Mouse (Mus musculus) cerebellum, postnatal 25 days (tissue): ENCODE measurements around the gene Socs3.
A peak's percentile ranks its signal among the peaks of the same experiment; 100 is the strongest.

Experiments
- DNase-seq, 2 experiments: peaks; one replicate each; pipeline ENCODE4 v3.0.0; 2021; ENCODE audit warnings: mixed read lengths in 2 of 2

Gene Socs3

GRCm38 (mm10) chr11:117971646-117972242, 1.9 kb upstream of the Socs3 start:
- DNase-seq: no peak

- DNase-seq: no peak
Measured at GRCm38 (mm10) chr11:117971100-117971499, 1.3 kb upstream of the Socs3 start.

- DNase-seq: peak; percentile 75 to 84
Measured at GRCm38 (mm10) chr11:117969100-117969944, 525 bp downstream of the Socs3 start.

- DNase-seq: peak in 1 of 2 experiments; percentile 45
Measured at GRCm38 (mm10) chr11:117968716-117969099, 1.1 kb downstream of the Socs3 start.

GRCm38 (mm10) chr11:117968016-117968671, 1.7 kb downstream of the Socs3 start:
- DNase-seq: peak; percentile 64 to 66

- DNase-seq: peak; percentile 70 to 74
Measured at GRCm38 (mm10) chr11:117967249-117968015, 2.4 kb downstream of the Socs3 start.

GRCm38 (mm10) chr11:117966506-117967100, 3.2 kb downstream of the Socs3 start:
- peak; percentile 66 to 74 for DNase-seq

- no peak for DNase-seq
Measured at GRCm38 (mm10) chr11:117965561-117965981, 4.3 kb downstream of the Socs3 start.

GRCm38 (mm10) chr11:117965052-117965451, 4.8 kb downstream of the Socs3 start:
- DNase-seq: no peak

GRCm38 (mm10) chr11:117964294-117964693, 5.6 kb downstream of the Socs3 start:
- DNase-seq: no peak

- no peak for DNase-seq
Measured at GRCm38 (mm10) chr11:117963872-117964271, 6.0 kb downstream of the Socs3 start.

- DNase-seq: peak; percentile 88 to 93
Measured at GRCm38 (mm10) chr11:117963091-117963793, 6.6 kb downstream of the Socs3 start.

- DNase-seq: no peak
Measured at GRCm38 (mm10) chr11:117962228-117963067, 7.4 kb downstream of the Socs3 start.

GRCm38 (mm10) chr11:117960601-117961000, 9.2 kb downstream of the Socs3 start:
- no peak for DNase-seq

- DNase-seq: no peak
Measured at GRCm38 (mm10) chr11:117959741-117960381, 10.0 kb downstream of the Socs3 start.

- DNase-seq: no peak
Measured at GRCm38 (mm10) chr11:117959166-117959565, 10.7 kb downstream of the Socs3 start.

GRCm38 (mm10) chr11:117958197-117958596, 11.7 kb downstream of the Socs3 start:
- no peak for DNase-seq

- no peak for DNase-seq
Measured at GRCm38 (mm10) chr11:117955621-117956020, 14.2 kb downstream of the Socs3 start.

- peak in 1 of 2 experiments; percentile 44 for DNase-seq
Measured at GRCm38 (mm10) chr11:117954819-117955218, 15.0 kb downstream of the Socs3 start.

GRCm38 (mm10) chr11:117954094-117954493, 15.8 kb downstream of the Socs3 start:
- peak; percentile 22 to 34 for DNase-seq
